24 mouse cellular contexts compared by ENCODE assay signal in the genomic region with DNA sequence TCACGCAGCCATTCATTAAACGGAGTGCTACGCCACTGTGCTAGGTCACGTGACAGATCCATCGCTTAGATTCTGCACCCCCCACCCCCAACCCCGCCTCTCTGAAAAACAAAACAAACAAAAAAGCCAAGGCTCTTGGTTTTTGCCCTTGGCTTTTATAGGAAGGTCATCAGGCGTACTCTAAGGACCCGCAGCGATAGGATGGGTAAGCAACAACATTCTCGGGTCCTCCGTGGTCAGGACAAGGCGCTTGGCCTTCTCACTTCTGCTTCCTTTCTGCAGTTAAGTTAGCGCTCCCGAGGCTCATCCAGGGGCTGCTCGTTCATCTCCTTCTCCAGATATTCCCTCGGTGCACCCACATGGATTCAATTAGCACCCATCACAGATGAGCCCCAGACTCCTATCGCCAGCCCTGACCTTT.
DNase-seq lines count a peak whose midpoint lies in the region; ATAC-seq lines count a peak whose summit lies in the region.
"Had no signal": no experiment of that assay in that cellular context is flagged by ENCODE, and none has a peak within 500 bp of the region (broad histone marks: within the 10 kb centered on the region; RNA-seq: fewer than 3 reads in every experiment).

No protein-coding gene starts in this region.

- DNase-seq in adrenal gland, adult (ENCODE audit: inconsistent age in 2 of 2, low spot score in 1 of 2), result peak; percentile 31 to 80
- no peak for DNase-seq in adrenal gland, postnatal 25 days
- DNase-seq in kidney, adult 18-20 months, result no peak
- DNase-seq in mesoderm, embryonic 11.5 days (ENCODE audit: low read depth, low spot score), result peak; percentile 71
- no peak for DNase-seq in urinary bladder, postnatal 14 days (ENCODE audit: low spot score)
- DNase-seq in right cerebral cortex, postnatal 10 days (ENCODE audit: low spot score in 2 of 2), result no peak
- DNase-seq: cerebellum, adult 18-20 months; cerebellum, postnatal 25 days; gastrocnemius, adult 2 months; heart, adult 18-20 months; heart, postnatal 36 days; kidney, postnatal 14 days; liver, postnatal 0 days; lung, postnatal 14 days; right cerebral cortex, postnatal 14 days; spleen, adult 18-20 months had no signal

- H3K9ac ChIP-seq in kidney, embryonic 14.5 days (ENCODE audit: low read depth, low read length), result no peak overlapping the region
- H3K9ac ChIP-seq: hindbrain, embryonic 15.5 days; intestine, embryonic 15.5 days; liver, postnatal 0 days; midbrain, embryonic 15.5 days had no signal

- H3K27me3 ChIP-seq in kidney, embryonic 14.5 days (ENCODE audit: control insufficient read depth, insufficient read depth, low read length), result no peaks in the 10 kb centered on the region
- H3K27me3 ChIP-seq: intestine, embryonic 15.5 days; megakaryocyte, embryonic 14.5 days had no signal

- no peaks in the 10 kb centered on the region for H3K9me3 ChIP-seq in kidney, embryonic 14.5 days (ENCODE audit: control insufficient read depth, low read length)
- H3K9me3 ChIP-seq: hindbrain, embryonic 15.5 days; intestine, embryonic 15.5 days; megakaryocyte, embryonic 14.5 days; midbrain, embryonic 15.5 days had no signal

- peaks cover 48% of the 10 kb centered on the region for H3K4me1 ChIP-seq in kidney, embryonic 14.5 days (ENCODE audit: control insufficient read depth, insufficient read depth, low read length)
- H3K4me1 ChIP-seq: midbrain, embryonic 15.5 days had no signal

- WGBS in kidney, embryonic 14.5 days, result 57% methylated on average over 17 of the region's 17 CpGs

- peak overlapping the region; percentile 24; the same call in 1 of the 2 replicates for H3K27ac ChIP-seq in kidney, embryonic 14.5 days (ENCODE audit: low read depth, low read length)
- H3K27ac ChIP-seq: gastrocnemius, adult 2 months; hindbrain, embryonic 15.5 days; midbrain, embryonic 15.5 days had no signal

- no peak overlapping the region for H3K4me3 ChIP-seq in kidney, embryonic 14.5 days (ENCODE audit: low read length)
- H3K4me3 ChIP-seq: gastrocnemius, adult 2 months; hindbrain, embryonic 15.5 days; intestine, embryonic 15.5 days; megakaryocyte, embryonic 14.5 days; midbrain, embryonic 15.5 days; myocyte had no signal

- H3K4me2 ChIP-seq in kidney, embryonic 14.5 days (replicated peaks; ENCODE audit: low read depth, low read length), result no peak overlapping the region
- H3K4me2 ChIP-seq: hindbrain, embryonic 15.5 days; intestine, embryonic 15.5 days; midbrain, embryonic 15.5 days had no signal

- H3K36me3 ChIP-seq in kidney, embryonic 14.5 days (ENCODE audit: control insufficient read depth, insufficient read depth, low read length), result peaks cover 5% of the 10 kb centered on the region; the same call in 1 of the 2 replicates
- H3K36me3 ChIP-seq: G1E; hindbrain, embryonic 15.5 days; intestine, embryonic 15.5 days; midbrain, embryonic 15.5 days had no signal

- ATAC-seq in kidney, embryonic 14.5 days (ENCODE audit: low FRiP score, low TSS enrichment), result no peak
- ATAC-seq in common myeloid progenitor, adult 5-6 weeks (replicated peaks; ENCODE audit: low read depth, poor library complexity, severe bottlenecking), result 0 out of 2 replicates have a peak, but pooled peaks have one; percentile 36
- ATAC-seq: intestine, embryonic 15.5 days; liver, postnatal 0 days; midbrain, embryonic 15.5 days had no signal

Comparison
In these comparisons a context has a peak if more than half of its experiments do, and no peak if none do; other contexts are left out.
1. DNase-seq: peak in adrenal gland, adult (2 of 2) and mesoderm, embryonic 11.5 days (single experiment); none in adrenal gland, postnatal 25 days (single experiment), kidney, adult 18-20 months (single experiment), urinary bladder, postnatal 14 days (single experiment) and right cerebral cortex, postnatal 10 days (0 of 2).